Mouse (Mus musculus): Measurements from ENCODE around the gene Olfr1100.

The Olfr1100 gene

DNA sequence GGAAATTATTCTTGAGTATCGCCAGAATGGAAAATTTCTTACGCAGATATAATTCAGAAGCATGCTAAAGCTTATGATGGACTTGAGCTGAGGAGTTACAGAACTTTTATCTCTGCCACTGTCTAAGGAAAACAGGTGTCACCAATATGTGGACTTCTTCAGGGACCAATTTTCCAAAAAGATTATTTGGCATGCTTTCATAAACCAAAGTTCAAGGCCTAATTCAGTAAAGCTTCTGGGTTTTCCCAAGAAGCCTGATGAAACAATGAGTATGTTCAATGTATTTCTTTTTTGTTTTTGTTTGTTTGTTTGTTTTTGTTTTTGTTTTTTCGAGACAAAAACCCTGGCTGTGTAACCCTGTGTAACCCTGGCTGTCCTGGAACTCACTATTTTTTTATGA is at the start of gene Olfr1100:
Gene Olfr1100, minus strand, starts transcription at position 101 of the 400 bp plus-strand sequence.
- DNase-seq (ENCODE audit: low spot score in 2 of 2): no peak

DNA sequence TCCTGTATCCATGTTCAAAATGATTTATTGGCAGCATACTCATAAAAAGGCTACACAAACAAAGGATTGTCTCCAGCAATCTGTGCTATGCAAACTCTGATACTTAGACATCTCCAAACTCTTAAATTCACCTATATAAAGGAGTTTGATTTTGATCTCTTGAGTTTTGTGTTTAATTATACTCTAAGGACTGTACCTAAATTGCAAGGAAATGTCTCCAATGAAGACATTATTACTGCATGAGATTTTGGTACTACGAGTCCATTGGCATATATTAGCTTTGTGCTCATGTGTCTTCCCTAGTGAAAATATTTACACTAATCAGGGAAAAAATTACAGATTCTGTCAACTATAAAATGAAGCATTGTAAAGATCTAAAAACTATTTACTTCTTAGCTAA is 47.2 kb upstream of the Olfr1100 start, which contains the start of gene Olfr1104:
Gene Olfr1104, minus strand, starts transcription at position 101 of the 400 bp plus-strand sequence.
- no peak for DNase-seq (ENCODE audit: low spot score in 2 of 2)

DNA sequence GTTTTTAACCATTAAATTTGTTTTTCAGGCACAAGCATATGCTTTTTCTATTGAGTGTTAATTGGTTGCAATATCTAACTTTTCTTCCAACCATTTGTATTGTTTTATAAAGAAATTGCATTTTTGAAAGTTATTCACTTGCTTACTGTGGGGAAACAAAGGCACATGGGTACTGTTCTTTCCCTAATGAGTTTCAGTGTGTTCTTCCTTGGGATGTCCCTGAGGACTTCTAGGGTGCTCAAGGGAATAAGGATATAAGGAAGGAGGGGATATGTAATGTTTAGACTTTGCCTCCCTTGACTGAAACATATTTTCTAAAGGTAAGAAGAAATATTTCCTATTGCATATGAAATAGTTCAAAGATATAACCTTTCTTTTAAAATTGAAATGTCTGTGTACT is 18.3 kb upstream of the Olfr1100 start, which contains the start of gene Olfr1102:
Gene Olfr1102, plus strand, starts transcription at position 301 of the 400 bp plus-strand sequence.
- no peak for DNase-seq (ENCODE audit: low spot score in 2 of 2)

DNA sequence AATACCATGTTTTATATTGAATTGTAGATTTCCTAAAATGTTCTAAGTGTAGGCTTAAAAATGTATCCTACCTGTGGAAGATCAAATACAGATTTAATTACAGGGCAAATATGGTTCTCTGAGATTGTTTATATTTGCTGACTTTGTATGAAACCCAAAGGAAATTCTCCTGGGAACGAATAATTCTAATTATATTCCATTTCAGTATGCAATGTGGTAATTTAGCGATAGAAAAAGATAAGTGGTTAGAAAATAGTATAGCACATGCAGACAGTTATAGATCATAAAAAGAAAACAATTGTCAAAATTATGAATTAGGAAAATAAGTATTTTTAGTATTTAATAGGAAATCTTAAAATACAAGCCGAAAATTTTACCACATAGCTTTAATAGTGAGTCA is 11.4 kb upstream of the Olfr1100 start, which contains the start of gene Olfr1101:
Gene Olfr1101, minus strand, starts transcription at position 101 of the 400 bp plus-strand sequence.
- no peak for DNase-seq (ENCODE audit: low spot score in 2 of 2)

DNA sequence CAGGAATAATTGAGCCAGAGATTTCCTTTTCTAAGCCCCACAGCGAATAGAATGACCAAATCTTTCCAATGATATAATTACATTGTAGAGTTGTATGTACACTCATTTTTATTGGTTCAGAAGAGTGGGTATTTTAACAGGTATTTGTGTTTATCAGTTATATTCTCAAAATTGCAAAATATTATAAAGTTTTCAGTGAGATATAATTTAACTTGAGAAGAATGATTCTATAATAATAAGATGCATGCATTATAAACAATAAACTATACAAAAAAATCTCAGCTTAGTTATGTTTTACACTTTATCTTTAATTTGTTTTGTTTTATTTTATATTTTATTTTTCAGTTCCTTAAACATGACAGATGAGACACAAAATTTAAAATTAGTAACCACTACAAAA is 19.2 kb downstream of the Olfr1100 start, which contains the start of gene Olfr1099:
Gene Olfr1099, minus strand, starts transcription at position 101 of the 400 bp plus-strand sequence.
- no peak for DNase-seq (ENCODE audit: low spot score in 2 of 2)

DNA sequence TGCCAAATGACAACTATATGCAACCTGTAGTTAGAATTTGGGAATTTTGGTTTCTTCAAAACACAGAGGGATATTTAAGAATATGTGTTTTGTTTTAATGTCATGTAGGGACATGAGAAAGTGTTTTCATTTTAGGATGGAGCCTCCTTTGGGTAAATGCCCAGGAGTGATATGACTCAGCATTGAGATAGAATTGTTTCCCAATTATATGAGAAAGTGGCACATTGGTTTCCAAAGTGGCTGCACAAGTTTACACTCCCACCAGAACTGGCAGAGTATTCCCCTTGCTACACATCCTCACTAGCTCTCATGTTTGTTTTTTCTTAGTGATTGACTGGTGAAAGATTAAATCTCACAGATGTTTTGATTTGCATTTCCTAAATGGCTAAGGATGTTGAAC is 53.2 kb downstream of the Olfr1100 start:
- no peak for DNase-seq (ENCODE audit: low spot score in 2 of 2)

Measured in urinary bladder, adult 18-20 months (tissue).